Mouse (Mus musculus) C2C12 (cell line): ENCODE measurements around the gene Srgap1.

ENCODE experiments used
- CEBPB ChIP-seq: IDR thresholded peaks from one replicate; pipeline ENCODE4 v1.6.1; 2011; ENCODE audit warnings: low read depth, mild to moderate bottlenecking, control low read depth, moderate library complexity
- CTCF ChIP-seq: IDR thresholded peaks from one replicate; pipeline ENCODE4 v1.5.1; 2011; ENCODE audit not compliant: control insufficient read depth, insufficient read depth, insufficient read length
- MAX ChIP-seq: IDR thresholded peaks from one replicate; pipeline ENCODE4 v1.6.1; 2011; ENCODE audit warnings: mild to moderate bottlenecking, control low read depth
- MYOD1 ChIP-seq: IDR thresholded peaks from one replicate; pipeline ENCODE4 v1.6.1; 2011; ENCODE audit warnings: low read depth; ENCODE audit not compliant: control insufficient read depth, insufficient read length
- MYOG ChIP-seq: IDR thresholded peaks from one replicate; pipeline ENCODE4 v1.6.1; 2011; ENCODE audit not compliant: control insufficient read depth, insufficient read length; ENCODE audit errors: extremely low read depth
- USF1 ChIP-seq: IDR thresholded peaks from one replicate; pipeline ENCODE4 v1.6.1; 2011; ENCODE audit warnings: low read depth, mild to moderate bottlenecking, control low read depth, moderate library complexity

- TF ChIP-seq CTCF = no peak
- no peak for TF ChIP-seq MAX
- no peak for TF ChIP-seq MYOG
- TF ChIP-seq CEBPB = no peak
- no peak for TF ChIP-seq USF1
- TF ChIP-seq MYOD1 = no peak
These were observed 283.9 kb downstream of the Srgap1 start for GRCm38 (mm10) chr10:121763191-121763590.
